Mouse (Mus musculus): ENCODE measurements around the gene Parp12.

Gene Parp12

GRCm38 (mm10) chr6:39117584-39118455, at the start of gene Parp12:
Parp12 (minus strand) TSS chr6:39118349.
- peak; percentile 70 for DNase-seq (ENCODE audit: low spot score)

- DNase-seq (ENCODE audit: low spot score), result no peak
Observed at GRCm38 (mm10) chr6:39164891-39165290, 46.7 kb upstream of the Parp12 start.

- no peak for DNase-seq (ENCODE audit: low spot score)
Observed at GRCm38 (mm10) chr6:39161975-39162374, 43.8 kb upstream of the Parp12 start.

GRCm38 (mm10) chr6:39146041-39146440, 27.9 kb upstream of the Parp12 start:
- peak; percentile 20 for DNase-seq (ENCODE audit: low spot score)

GRCm38 (mm10) chr6:39132556-39132955, 14.4 kb upstream of the Parp12 start:
- no peak for DNase-seq (ENCODE audit: low spot score)

- DNase-seq (ENCODE audit: low spot score), result no peak
Observed at GRCm38 (mm10) chr6:39131480-39131879, 13.3 kb upstream of the Parp12 start.

- DNase-seq (ENCODE audit: low spot score), result no peak
Observed at GRCm38 (mm10) chr6:39124719-39125118, 6.6 kb upstream of the Parp12 start.

- DNase-seq (ENCODE audit: low spot score), result peak; percentile 25
Observed at GRCm38 (mm10) chr6:39120685-39121084, 2.5 kb upstream of the Parp12 start.

- no peak for DNase-seq (ENCODE audit: low spot score)
Observed at GRCm38 (mm10) chr6:39118456-39118881, 320 bp upstream of the Parp12 start.

- no peak for DNase-seq (ENCODE audit: low spot score)
Observed at GRCm38 (mm10) chr6:39115438-39115837, 2.7 kb downstream of the Parp12 start.

GRCm38 (mm10) chr6:39113141-39113540, 5.0 kb downstream of the Parp12 start:
- no peak for DNase-seq (ENCODE audit: low spot score)

- DNase-seq (ENCODE audit: low spot score), result no peak
Observed at GRCm38 (mm10) chr6:39112701-39113100, 5.4 kb downstream of the Parp12 start.

GRCm38 (mm10) chr6:39106812-39107211, 11.3 kb downstream of the Parp12 start:
- DNase-seq (ENCODE audit: low spot score), result no peak

GRCm38 (mm10) chr6:39104631-39105030, 13.5 kb downstream of the Parp12 start:
- DNase-seq (ENCODE audit: low spot score), result no peak

- no peak for DNase-seq (ENCODE audit: low spot score)
Observed at GRCm38 (mm10) chr6:39076498-39076897, 41.7 kb downstream of the Parp12 start.

GRCm38 (mm10) chr6:39074186-39074585, 44.0 kb downstream of the Parp12 start:
- no peak for DNase-seq (ENCODE audit: low spot score)

- DNase-seq (ENCODE audit: low spot score), result no peak
Observed at GRCm38 (mm10) chr6:39072664-39073063, 45.5 kb downstream of the Parp12 start.

GRCm38 (mm10) chr6:39066935-39067578, 51.1 kb downstream of the Parp12 start:
- DNase-seq (ENCODE audit: low spot score), result peak; percentile 93

- DNase-seq (ENCODE audit: low spot score), result no peak
Observed at GRCm38 (mm10) chr6:39063541-39063940, 54.6 kb downstream of the Parp12 start.

GRCm38 (mm10) chr6:39061180-39061579, 57.0 kb downstream of the Parp12 start:
- no peak for DNase-seq (ENCODE audit: low spot score)

- DNase-seq (ENCODE audit: low spot score), result no peak
Observed at GRCm38 (mm10) chr6:39059547-39060497, 58.3 kb downstream of the Parp12 start.

- no peak for DNase-seq (ENCODE audit: low spot score)
Observed at GRCm38 (mm10) chr6:39058936-39059335, 59.2 kb downstream of the Parp12 start.
